Mouse (Mus musculus): ENCODE measurements around the gene Mrps11. TPM values are rescaled to one million over a fixed set of nuclear protein-coding genes. Genes with fewer than 3 reads are reported as not detected.
A peak's percentile ranks its signal among the peaks of the same experiment; 100 is the strongest.

Mrps11 gene
- 59.0 and 64.7 TPM in 2 replicates for polyA plus RNA-seq (2015; fragmentation: Nextera tagmentation; extraction: Ambion mirVana)

DNA sequence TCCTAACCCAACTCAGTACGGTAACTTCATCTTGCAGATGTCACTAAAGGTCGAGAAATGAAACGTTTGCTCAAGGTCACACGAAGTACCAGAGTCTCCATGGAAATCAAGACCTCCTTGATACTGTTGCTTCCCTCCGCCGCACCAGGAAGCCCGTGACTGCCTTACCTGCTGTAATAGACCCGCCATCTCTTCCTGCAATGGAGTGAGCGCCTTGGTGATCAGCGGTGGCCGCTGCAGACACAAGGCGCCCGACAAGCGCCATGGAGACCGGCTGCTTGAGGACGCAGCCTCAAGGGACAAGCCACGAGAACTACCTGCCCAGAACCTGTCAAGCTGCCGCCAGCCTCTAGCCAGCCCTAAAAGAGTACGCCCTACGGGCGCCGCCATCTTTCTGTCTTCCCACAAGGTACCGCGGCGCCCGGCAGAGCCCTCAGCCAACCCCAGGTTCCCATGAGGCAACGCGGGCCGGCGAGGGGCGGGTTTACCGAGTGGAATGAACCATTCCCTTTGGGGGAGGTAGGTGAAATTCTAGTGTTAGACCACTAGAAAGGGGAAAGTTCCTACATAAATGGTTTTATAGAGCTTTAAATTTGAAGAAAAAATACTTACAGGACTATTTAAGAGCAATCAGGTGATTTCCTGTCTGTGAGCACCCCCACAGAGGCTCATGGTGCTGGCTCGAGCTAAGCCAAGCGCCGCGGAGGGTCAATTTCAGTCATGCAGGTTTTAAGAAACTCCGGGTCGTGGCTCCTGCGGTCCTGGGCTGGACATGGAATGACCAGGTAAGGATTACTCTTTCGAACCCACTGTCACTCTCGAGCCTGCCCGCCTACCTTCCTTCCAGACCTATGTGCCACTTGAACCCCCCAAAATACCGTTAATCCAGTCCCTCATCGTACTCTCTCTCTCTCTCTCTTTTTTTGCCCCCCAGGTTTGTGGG lies at the start of gene Mrps11, which contains the start of gene Mrpl46:
Gene Mrps11 (plus strand): TSS at position 481 of the 943 bp plus-strand sequence.
Gene Mrpl46 (minus strand): TSS at position 893 of the 943 bp plus-strand sequence.
- Histone ChIP-seq H3K27ac (ENCODE audit: low read length) (peak within 1 kb of the TSS; percentile 43; the same call in 1 of the 2 replicates), H3K9ac (ENCODE audit: low read length) (peak within 1 kb of the TSS; percentile 91), H3K4me2 (ENCODE audit: low read depth, low read length) (peak within 1 kb of the TSS; percentile 94), H3K4me3 (ENCODE audit: low read length) (peak within 1 kb of the TSS; percentile 76), H3K36me3 (ENCODE audit: control insufficient read depth, insufficient read depth) (peaks cover 19% of the 10 kb centered on the region), H3K9me3 (replicated peaks; ENCODE audit: control insufficient read depth, low read length) (no peaks in the 10 kb centered on the region), H3K4me1 (ENCODE audit: control insufficient read depth, insufficient read depth, low read length) (peaks cover 13% of the 10 kb centered on the region), H3K27me3 (ENCODE audit: control insufficient read depth, insufficient read depth, low read length) (no peaks in the 10 kb centered on the region)
- ATAC-seq (replicated peaks; ENCODE audit: extremely low read depth, insufficient read depth, low FRiP score) = peak; percentile 97
- WGBS = under 1% methylated on average over 44 of the region's 44 CpGs

DNA sequence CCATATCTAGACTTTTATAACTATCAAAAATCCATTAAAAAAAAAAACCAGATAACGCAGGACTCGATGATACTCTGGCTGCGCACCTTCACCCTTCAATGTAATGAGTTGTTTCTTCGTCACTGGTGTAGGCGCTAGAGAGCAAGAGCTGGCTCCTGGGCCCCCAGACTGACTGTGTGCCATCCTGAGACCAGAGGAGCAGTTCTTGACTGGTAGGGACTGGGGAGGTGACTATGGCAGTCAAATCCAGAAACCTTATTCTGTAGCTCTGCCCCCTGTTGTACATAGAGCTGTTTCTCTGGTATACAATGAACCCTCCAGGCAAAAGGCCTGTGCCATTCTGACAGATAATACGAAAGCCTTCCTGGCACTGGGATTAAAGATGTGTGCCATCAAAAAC lies 45.7 kb upstream of the Mrps11 start:
- Histone ChIP-seq H3K9ac (ENCODE audit: low read length) (no peak overlapping the region), H3K27me3 (ENCODE audit: control insufficient read depth, insufficient read depth, low read length) (no peaks in the 10 kb centered on the region), H3K4me1 (ENCODE audit: control insufficient read depth, insufficient read depth, low read length) (no peaks in the 10 kb centered on the region), H3K36me3 (ENCODE audit: control insufficient read depth, insufficient read depth) (no peaks in the 10 kb centered on the region), H3K4me3 (ENCODE audit: low read length) (no peak overlapping the region), H3K4me2 (ENCODE audit: low read depth, low read length) (no peak overlapping the region), H3K9me3 (replicated peaks; ENCODE audit: control insufficient read depth, low read length) (no peaks in the 10 kb centered on the region), H3K27ac (ENCODE audit: low read length) (no peak overlapping the region; the same call in 1 of the 2 replicates)
- 82% methylated on average over 6 of the region's 6 CpGs for WGBS
- peak; percentile 21; the same call in 1 of the 2 replicates for ATAC-seq (replicated peaks; ENCODE audit: extremely low read depth, insufficient read depth, low FRiP score)

DNA sequence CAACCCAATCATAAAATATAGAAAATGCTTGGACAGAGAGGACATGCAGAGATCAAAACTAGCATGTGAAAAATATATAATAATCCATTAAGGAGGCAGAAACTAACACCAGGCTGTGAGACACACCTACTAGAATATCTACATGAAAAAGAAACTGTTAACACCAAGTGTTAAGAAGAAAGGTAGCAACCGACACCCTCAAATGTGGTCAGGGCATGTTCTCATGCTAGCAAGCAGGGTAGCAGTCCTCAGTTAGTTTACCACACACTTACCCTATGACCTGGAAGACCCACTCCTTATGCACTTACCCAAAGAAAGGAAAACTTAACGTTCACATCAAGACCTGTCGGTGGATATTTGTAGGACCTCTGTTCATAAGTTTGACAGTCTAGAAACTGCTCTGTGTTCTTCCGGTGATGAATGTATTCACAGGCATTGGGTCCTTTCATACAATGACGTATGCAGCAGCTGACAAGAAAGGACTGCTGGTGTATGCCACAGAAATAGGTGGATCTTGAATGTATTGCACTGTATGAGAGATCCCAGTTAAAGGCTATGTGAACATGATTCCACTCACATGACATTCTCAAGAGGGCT lies 45.2 kb upstream of the Mrps11 start, which contains the start of gene Ntrk3:
Gene Ntrk3 (minus strand): TSS at position 399 of the 597 bp plus-strand sequence.
- WGBS = 77% methylated on average over 5 of the region's 5 CpGs
- no peak within 1 kb of the TSS for H3K9ac ChIP-seq (ENCODE audit: low read length)
- peak; percentile 38; the same call in 1 of the 2 replicates for ATAC-seq (replicated peaks; ENCODE audit: extremely low read depth, insufficient read depth, low FRiP score)
- H3K27me3 ChIP-seq (ENCODE audit: control insufficient read depth, insufficient read depth, low read length) = no peaks in the 10 kb centered on the region
- no peak within 1 kb of the TSS for H3K4me2 ChIP-seq (ENCODE audit: low read depth, low read length)
- no peaks in the 10 kb centered on the region for H3K9me3 ChIP-seq (replicated peaks; ENCODE audit: control insufficient read depth, low read length)
- H3K36me3 ChIP-seq (ENCODE audit: control insufficient read depth, insufficient read depth) = no peaks in the 10 kb centered on the region
- no peak within 1 kb of the TSS for H3K4me3 ChIP-seq (ENCODE audit: low read length)
- H3K27ac ChIP-seq (ENCODE audit: low read length) = peak within 1 kb of the TSS; percentile 10; the same call in 1 of the 2 replicates
- no peaks in the 10 kb centered on the region for H3K4me1 ChIP-seq (ENCODE audit: control insufficient read depth, insufficient read depth, low read length)

GRCm38 (mm10) chr7:78739351-78740000 lies 43.4 kb upstream of the Mrps11 start:
- Histone ChIP-seq H3K9me3 (replicated peaks; ENCODE audit: control insufficient read depth, low read length) (no peaks in the 10 kb centered on the region), H3K9ac (ENCODE audit: low read length) (no peak overlapping the region), H3K4me2 (ENCODE audit: low read depth, low read length) (no peak overlapping the region), H3K36me3 (ENCODE audit: control insufficient read depth, insufficient read depth) (no peaks in the 10 kb centered on the region), H3K4me1 (ENCODE audit: control insufficient read depth, insufficient read depth, low read length) (no peaks in the 10 kb centered on the region), H3K4me3 (ENCODE audit: low read length) (no peak overlapping the region), H3K27ac (ENCODE audit: low read length) (no peak overlapping the region), H3K27me3 (ENCODE audit: control insufficient read depth, insufficient read depth, low read length) (no peaks in the 10 kb centered on the region)
- no peak for ATAC-seq (replicated peaks; ENCODE audit: extremely low read depth, insufficient read depth, low FRiP score)
- WGBS = 81% methylated on average over 8 of the region's 8 CpGs

GRCm38 (mm10) chr7:78743731-78744385 lies 39.1 kb upstream of the Mrps11 start:
- H3K9me3 ChIP-seq (replicated peaks; ENCODE audit: control insufficient read depth, low read length) = no peaks in the 10 kb centered on the region
- H3K36me3 ChIP-seq (ENCODE audit: control insufficient read depth, insufficient read depth) = no peaks in the 10 kb centered on the region
- H3K4me2 ChIP-seq (ENCODE audit: low read depth, low read length) = no peak overlapping the region
- H3K4me1 ChIP-seq (ENCODE audit: control insufficient read depth, insufficient read depth, low read length) = no peaks in the 10 kb centered on the region
- H3K27me3 ChIP-seq (ENCODE audit: control insufficient read depth, insufficient read depth, low read length) = no peaks in the 10 kb centered on the region
- no peak for ATAC-seq (replicated peaks; ENCODE audit: extremely low read depth, insufficient read depth, low FRiP score)
- WGBS = 51% methylated on average over 5 of the region's 5 CpGs
- no peak overlapping the region for H3K4me3 ChIP-seq (ENCODE audit: low read length)
- no peak overlapping the region for H3K9ac ChIP-seq (ENCODE audit: low read length)
- H3K27ac ChIP-seq (ENCODE audit: low read length) = no peak overlapping the region

DNA sequence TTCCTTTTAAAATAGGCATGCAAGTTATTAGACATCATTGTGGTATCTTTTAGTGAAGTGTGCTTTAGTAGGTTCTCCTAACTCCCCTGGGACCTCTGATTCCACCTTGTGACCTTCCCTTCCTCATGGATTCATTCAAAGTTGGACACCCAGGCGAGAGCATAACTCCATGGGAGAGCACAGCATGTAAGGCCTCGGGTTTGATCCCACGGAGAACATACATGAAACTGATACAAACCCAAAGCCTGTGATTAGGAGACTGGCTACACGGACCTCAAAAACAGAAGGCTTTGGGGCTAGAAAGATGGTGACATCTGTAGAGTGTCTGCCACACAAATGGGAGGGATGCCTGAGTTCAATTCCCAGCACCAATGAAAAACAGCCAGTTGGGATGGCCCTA lies 30.0 kb upstream of the Mrps11 start:
- 74% methylated on average over 4 of the region's 4 CpGs for WGBS
- no peak for ATAC-seq (replicated peaks; ENCODE audit: extremely low read depth, insufficient read depth, low FRiP score)
- H3K27me3 ChIP-seq (ENCODE audit: control insufficient read depth, insufficient read depth, low read length) = no peaks in the 10 kb centered on the region
- H3K9ac ChIP-seq (ENCODE audit: low read length) = no peak overlapping the region
- no peaks in the 10 kb centered on the region for H3K4me1 ChIP-seq (ENCODE audit: control insufficient read depth, insufficient read depth, low read length)
- no peak overlapping the region for H3K4me3 ChIP-seq (ENCODE audit: low read length)
- no peaks in the 10 kb centered on the region for H3K36me3 ChIP-seq (ENCODE audit: control insufficient read depth, insufficient read depth)
- H3K27ac ChIP-seq (ENCODE audit: low read length) = no peak overlapping the region
- no peak overlapping the region for H3K4me2 ChIP-seq (ENCODE audit: low read depth, low read length)
- no peaks in the 10 kb centered on the region for H3K9me3 ChIP-seq (replicated peaks; ENCODE audit: control insufficient read depth, low read length)

GRCm38 (mm10) chr7:78753752-78754457 lies 29.0 kb upstream of the Mrps11 start:
- no peak overlapping the region for H3K4me3 ChIP-seq (ENCODE audit: low read length)

DNA sequence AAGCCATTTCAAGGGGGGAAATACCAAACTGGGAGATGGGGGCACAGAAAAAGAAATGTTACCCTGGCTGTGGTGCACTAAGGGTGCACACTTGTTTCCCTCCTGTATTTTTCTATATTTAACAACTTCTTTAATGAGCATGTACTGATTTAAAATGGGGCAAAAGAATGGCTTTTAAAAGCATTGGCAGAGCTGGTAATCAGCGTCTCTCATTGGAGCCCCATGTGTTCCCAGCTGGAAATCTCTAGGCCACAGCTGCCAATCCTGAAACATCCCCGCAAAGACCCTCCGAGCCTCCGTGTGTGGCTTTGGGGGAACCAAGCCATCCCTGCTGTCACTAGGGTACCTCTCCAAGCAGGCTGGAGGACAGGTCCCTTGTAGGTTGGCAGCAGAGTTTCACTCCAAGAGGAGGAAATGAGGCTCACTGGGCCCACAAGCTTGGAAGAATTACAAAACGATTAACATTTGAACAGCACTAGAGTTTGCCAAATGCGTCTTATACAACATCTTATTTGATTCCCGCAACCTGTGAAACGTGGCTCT lies 28.4 kb upstream of the Mrps11 start:
- no peak overlapping the region for H3K27ac ChIP-seq (ENCODE audit: low read length)
- no peak overlapping the region for H3K9ac ChIP-seq (ENCODE audit: low read length)
- no peaks in the 10 kb centered on the region for H3K36me3 ChIP-seq (ENCODE audit: control insufficient read depth, insufficient read depth)
- H3K9me3 ChIP-seq (replicated peaks; ENCODE audit: control insufficient read depth, low read length) = no peaks in the 10 kb centered on the region
- H3K4me1 ChIP-seq (ENCODE audit: control insufficient read depth, insufficient read depth, low read length) = no peaks in the 10 kb centered on the region
- no peak overlapping the region for H3K4me3 ChIP-seq (ENCODE audit: low read length)
- WGBS = 62% methylated on average over 8 of the region's 8 CpGs
- H3K27me3 ChIP-seq (ENCODE audit: control insufficient read depth, insufficient read depth, low read length) = no peaks in the 10 kb centered on the region
- ATAC-seq (replicated peaks; ENCODE audit: extremely low read depth, insufficient read depth, low FRiP score) = no peak
- no peak overlapping the region for H3K4me2 ChIP-seq (ENCODE audit: low read depth, low read length)

More at GRCm38 (mm10) chr7:78753752-78754457, 29.0 kb upstream of the Mrps11 start:
- no peak for ATAC-seq (replicated peaks; ENCODE audit: extremely low read depth, insufficient read depth, low FRiP score)
- WGBS = 77% methylated on average over 7 of the region's 7 CpGs
- no peak overlapping the region for H3K9ac ChIP-seq (ENCODE audit: low read length)
- H3K27me3 ChIP-seq (ENCODE audit: control insufficient read depth, insufficient read depth, low read length) = no peaks in the 10 kb centered on the region
- no peaks in the 10 kb centered on the region for H3K36me3 ChIP-seq (ENCODE audit: control insufficient read depth, insufficient read depth)
- H3K9me3 ChIP-seq (replicated peaks; ENCODE audit: control insufficient read depth, low read length) = no peaks in the 10 kb centered on the region
- H3K4me1 ChIP-seq (ENCODE audit: control insufficient read depth, insufficient read depth, low read length) = no peaks in the 10 kb centered on the region
- H3K27ac ChIP-seq (ENCODE audit: low read length) = no peak overlapping the region
- H3K4me2 ChIP-seq (ENCODE audit: low read depth, low read length) = no peak overlapping the region
